Mouse (Mus musculus): ENCODE results near the gene Chga.

The Chga gene

DNA sequence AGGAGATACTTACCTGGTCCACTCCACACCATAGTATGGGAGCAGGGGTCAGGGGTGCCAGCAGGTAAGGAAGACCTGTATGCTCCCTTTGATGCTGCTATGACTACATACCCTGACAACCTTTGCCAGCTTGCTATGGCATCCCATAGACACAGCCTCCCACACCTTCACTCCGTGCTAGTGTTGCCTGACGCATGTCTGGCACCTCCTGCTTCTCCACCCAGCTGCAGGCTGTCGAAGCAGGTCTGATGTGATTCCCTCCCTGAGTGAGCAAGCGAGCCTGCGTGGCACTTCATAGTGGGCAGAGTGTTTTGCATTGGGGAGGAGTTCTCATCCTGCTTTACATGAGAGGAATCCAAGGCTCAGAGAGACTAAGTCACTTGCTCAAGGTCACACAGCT, 2.6 kb downstream of the Chga start:
- DNase-seq (ENCODE audit: low read depth, low spot score), result no peak

DNA sequence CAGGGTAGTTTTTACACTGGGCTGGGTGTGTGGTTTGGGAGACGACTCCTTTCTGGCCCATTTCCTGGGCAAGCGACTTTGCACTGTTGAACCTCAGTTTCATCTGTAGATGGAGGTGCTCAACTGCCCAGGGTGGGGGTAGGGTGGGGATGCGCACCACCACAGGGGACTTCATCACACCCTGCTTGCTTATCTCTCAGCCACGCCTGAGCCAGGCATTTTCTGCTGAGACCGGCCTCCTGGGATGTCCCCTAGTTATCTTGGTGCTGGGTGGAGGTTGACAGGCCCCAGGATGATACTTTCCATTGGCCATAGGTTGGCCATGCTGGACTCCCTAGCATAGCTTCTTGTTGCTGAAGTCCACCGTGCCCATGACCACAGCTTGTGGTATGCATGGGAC, 10.3 kb downstream of the Chga start:
- no peak for DNase-seq (ENCODE audit: low read depth, low spot score)

DNA sequence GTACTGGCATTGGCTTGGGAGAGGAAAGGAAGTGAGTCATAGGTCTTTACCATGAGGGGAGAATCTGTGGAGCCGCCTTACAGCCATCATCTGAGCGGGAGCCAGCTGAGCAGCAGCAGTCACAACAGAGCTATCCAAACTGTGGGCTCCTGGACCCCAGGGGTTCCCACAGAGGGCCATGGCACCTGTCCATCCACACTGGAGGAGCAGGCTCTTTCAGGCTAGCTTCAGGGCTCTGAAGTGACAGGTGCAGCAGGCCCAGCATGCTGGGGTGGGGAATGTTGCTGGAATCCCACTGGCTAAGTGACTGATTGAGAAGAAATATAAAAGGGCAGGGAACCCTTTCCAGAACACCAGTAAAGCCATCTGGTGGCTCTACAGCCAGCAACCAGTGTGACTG, 12.2 kb downstream of the Chga start:
- DNase-seq (ENCODE audit: low read depth, low spot score), result no peak

DNA sequence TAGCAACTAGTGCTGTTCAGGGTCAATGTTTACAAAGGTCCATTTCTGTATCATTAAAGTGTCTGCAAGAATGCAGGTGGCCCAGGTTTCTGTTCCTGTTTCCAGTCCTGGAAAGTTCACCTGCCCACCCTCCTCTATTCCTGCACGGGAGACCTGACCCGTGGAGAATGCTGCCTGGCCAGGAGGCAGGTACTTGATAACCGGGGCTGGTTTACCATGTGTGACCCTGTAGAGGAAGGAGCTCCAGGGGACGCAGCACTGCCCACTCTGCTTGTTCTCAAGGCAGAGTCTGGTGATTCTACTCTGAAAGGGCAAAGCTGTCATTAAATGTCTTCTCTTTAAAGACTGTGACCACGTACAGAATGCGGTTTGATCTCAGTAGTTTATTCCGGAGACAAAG, 13.4 kb downstream of the Chga start:
- DNase-seq (ENCODE audit: low read depth, low spot score), result no peak

DNA sequence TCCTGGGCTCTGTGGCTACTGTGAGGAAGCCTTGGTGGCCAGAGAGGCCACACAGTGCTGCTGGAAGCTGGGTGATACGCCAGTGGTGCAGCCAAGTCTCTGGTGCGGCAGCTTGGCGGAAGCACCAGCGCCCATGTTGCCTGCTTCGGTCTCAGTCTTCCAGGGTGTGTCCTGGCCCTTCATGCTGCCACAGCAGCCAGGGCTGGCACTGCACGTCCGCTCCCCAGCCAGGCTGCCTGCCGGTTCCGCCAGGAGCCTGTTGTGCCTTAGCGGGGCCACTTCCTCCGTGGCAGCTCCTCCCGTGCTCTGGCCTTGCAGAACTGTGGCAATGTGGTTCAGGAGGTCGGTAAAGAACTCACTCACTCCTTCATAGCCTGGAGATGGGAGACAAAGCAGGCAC, 15.3 kb downstream of the Chga start:
- no peak for DNase-seq (ENCODE audit: low read depth, low spot score)

DNA sequence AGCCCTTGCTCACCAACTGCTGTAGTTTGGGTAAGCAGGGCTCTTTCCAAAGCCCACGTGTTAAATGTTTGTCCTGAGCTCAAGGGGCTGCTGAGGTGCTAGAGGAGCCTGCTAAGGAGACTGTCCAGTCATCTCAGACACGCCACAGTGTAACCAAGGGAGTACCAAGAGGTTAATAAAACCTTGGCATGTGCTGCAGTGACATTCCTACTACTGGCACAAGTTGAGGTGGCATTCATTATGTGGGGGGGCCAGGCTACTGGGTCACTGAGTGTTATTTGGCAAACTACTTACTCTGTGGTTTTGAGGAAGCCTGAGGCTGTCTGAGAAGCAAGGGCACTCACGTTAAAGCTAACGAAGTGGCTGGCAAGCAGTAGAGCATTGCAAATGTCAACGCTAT, 16.0 kb downstream of the Chga start:
- DNase-seq (ENCODE audit: low read depth, low spot score), result no peak

DNA sequence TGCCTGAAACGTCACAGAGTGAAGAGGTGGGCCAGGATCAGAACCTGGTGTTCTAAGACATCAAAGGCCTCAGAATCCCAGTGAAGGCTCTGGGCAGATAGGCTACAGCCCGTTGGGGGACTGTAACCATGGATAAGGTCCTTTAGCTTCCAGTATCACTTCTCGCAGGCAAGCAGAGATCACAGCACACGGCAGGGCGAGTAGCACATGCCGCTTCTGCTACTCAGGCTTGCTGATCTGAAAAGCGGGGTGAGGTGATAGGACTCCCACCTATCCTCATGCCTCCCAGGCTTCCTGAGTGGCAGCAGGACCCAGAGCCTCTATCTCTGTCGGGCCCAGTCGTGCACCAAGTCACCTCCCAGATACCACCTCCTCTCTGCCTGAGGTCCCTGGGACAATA, 16.9 kb downstream of the Chga start:
- DNase-seq (ENCODE audit: low read depth, low spot score), result no peak

DNA sequence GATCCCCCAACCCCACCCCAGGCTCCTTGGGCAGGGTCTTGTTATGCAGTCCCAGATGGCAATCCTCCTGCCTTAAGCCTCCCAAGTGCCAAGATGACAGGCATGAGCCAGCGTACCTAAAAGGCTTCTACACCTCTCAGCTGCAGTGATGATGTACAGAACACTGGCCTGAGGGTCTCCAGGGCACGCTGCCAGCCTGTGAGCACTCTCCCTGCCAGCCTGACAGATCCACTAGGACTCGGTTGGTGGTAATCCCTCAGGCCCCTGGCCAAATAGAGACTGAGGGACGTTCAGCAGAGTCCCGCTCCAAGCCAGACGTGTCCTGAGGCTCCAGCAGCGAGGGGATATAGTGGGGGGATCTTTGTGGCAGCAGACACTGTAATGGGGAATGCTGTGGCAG, 18.3 kb downstream of the Chga start:
- no peak for DNase-seq (ENCODE audit: low read depth, low spot score)

DNA sequence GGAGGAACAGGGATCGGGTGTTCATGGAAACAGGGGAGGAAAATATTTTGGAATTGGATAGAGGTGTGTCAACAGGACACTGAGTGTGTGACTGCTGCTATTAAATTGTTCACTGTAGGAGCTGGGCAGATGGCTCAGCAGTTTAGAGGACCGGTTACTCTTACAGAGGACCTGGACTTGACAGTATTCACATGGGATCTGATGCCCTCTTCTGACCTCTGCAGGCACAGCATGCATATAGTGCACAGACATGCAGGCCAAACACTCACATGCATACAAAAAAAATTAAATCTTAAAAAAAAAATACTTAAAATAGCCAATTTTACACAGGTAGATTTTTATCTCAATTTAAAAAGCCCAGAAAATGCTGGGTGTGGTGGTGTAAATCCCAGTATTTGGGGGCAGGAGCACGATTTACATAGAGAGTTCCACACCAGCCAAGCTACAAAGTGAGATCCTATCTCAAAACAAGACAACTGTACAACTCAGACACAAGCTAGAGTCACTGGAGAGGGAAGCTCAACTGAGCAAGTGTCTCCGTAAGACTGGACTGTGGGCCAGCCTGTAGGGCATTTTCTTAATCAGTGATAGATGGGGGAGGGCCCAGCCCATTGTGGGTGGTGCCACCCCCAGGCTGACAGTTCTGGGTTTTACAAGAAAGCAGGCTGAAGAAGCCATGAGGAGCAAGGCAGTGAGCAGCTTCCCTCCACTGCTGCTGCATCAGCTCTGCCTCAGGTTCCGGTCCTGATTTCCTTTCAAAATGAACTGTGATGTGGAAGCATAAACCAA, 21.0 kb downstream of the Chga start:
- no peak for DNase-seq (ENCODE audit: low read depth, low spot score)

DNA sequence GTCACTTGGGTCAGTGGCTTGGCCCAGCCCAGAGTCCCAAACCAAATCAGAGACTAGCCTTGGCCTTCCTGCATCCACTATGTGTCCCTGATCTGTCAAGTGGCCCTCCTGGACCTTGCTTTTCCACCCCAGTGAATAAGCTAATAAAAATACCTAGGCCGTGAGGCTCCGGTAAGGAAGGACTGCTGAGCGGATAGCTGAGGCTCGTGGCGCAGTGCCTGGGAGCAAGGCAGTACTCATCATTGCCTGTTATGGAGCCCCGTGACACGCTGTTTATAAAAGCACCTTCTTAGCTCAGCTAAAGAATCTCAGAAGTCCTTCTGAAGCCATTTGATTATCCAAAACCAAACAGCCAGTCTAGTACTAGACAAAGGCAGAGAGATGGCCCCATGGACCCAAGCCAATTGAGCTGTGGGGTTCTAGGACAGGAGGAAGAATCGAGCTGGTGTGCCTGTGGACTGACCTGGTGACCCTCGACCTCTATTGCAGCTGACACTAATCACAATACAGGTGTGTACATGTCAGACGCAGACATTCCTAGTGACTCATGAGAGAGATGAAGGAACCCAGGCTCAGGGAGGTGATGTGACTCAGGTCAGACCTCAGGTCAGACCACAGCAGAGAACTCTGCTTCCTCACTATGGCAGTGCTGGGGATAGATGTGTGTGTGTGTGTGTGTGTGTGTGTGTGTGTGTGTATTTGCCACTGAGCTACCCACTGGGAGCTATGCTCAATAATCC, 22.1 kb downstream of the Chga start:
- DNase-seq (ENCODE audit: low read depth, low spot score), result no peak

DNA sequence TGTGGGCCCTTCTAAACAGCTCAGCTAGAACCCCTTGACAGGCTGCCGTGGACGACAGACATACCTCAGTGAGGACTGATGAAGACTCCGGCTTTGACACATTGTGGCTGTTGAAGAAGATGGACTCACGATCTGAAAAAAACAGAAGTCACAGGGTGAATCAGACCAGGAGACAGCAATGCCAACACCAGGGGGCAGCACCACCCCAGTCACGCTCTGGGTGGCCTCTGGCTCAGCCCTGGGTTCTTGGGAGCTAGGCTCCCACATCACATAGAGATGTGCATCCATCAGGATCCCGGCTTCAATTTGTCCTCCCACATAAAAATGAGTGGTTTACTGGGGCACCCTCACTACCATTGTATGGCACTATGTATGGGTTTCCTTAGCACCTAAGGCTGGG, 24.3 kb downstream of the Chga start:
- peak; percentile 54 for DNase-seq (ENCODE audit: low read depth, low spot score)

DNA sequence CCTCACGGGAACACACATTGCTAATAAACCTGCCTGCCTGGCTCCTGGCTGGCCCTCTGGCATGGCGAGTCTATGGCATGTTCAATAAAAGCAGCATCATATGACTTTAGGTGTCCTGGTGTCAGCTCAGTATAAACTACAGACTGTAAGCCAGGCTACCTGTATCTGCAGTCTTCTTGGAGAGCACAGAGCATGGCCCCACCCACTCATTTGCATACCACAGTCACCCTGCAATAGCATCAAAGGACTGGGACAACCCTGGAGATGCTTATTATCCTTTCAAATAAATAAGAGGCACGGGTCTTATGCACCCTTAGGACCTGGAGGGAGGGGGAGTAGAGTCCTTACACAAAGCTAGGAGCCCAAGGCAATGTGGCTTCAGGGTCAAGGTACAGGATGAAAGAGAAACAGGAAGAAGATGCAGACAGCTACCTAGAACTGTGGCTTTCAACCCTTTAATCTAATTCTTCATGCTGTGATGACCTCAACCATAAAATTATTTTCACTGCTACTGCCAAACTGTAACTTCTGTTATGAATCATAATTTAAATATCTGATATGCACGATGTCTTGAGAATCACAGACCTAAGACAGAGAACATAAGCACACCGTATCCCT, 26.9 kb downstream of the Chga start:
- no peak for DNase-seq (ENCODE audit: low read depth, low spot score)

DNA sequence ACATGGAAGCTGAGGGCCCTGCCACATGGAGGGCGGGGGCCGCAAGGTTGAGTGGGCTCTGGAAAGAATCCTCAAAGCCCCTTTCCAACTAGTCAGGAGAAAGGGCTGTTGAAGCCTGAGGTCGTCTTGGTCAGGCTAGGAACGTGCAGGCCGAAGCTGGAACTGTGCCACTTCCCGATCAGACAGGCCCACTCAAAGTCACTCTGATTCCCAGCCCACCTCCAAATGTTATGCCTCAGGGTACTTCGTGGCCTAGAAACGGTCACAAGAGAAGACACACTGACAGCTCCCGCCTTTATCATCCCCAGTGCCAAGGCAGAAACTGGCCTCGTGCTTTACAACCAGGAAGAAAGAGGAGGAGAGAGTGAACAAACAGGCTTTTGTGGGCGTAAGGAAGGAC, 27.7 kb downstream of the Chga start:
- no peak for DNase-seq (ENCODE audit: low read depth, low spot score)

DNA sequence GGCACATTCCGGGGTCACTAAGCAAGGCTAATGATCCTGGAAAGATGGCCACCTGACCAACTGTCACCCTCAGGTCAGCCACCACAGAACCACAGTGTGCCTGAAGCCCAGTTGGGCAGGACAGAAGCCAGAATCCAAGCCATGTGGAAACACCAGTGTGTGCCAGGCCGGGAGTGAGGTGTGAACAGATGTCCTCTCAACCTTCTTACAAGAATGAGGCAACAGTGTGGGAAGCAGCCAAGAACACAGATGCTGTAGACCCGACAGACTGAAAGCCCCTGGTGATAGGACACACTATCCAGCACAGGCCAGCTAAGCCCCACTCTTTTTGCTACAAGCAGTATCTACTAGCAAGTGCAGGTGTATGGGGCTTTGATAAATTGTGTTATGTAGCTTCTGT, 30.6 kb downstream of the Chga start:
- no peak for DNase-seq (ENCODE audit: low read depth, low spot score)

DNA sequence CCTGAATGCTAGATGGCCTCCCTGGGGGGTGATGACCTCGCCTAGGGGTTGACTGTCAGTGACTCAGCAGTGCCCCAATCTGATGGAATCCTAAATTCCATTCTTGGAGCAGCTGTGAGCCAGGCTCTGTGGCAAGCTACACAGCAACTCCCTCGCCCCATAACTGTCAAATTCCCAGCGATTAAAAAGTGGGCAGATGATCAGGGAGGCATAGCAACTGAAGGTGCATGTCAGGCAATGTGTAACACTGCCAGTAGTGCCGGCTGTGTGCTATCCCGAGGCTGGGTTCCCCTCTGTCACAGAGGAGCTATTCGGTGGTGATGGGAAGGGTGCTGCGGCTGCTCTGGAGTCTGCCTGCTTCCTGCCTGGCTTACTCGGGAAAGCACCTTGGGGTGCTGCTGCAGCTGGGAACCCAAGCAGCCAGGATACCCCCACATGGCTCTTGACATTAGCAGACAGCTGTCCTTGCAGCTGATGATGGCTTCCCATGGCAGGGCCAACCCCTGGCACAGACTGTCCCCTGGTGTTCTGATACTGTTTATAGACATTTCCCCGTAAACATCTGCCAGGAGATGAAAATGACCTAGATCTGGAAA, 31.6 kb downstream of the Chga start:
- no peak for DNase-seq (ENCODE audit: low read depth, low spot score)

DNA sequence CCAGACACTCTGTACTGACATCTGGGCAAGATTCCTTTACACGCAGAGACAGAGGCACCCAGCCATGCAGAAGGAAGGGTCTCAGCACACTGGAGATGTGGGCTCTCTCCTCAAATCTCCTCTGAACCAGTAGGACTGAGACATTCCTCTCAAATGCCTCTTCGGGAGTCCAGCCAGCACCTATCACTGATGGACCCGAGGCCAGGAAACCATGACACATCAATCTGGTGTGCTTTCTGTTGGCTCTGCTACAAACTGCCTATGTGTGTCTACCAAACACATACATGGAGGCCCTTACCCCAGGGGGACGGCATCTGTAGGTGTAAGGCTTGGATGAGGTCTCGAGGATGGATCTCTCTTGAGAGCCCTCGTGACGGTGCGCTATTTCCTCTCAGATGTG, 32.3 kb downstream of the Chga start:
- no peak for DNase-seq (ENCODE audit: low read depth, low spot score)

DNA sequence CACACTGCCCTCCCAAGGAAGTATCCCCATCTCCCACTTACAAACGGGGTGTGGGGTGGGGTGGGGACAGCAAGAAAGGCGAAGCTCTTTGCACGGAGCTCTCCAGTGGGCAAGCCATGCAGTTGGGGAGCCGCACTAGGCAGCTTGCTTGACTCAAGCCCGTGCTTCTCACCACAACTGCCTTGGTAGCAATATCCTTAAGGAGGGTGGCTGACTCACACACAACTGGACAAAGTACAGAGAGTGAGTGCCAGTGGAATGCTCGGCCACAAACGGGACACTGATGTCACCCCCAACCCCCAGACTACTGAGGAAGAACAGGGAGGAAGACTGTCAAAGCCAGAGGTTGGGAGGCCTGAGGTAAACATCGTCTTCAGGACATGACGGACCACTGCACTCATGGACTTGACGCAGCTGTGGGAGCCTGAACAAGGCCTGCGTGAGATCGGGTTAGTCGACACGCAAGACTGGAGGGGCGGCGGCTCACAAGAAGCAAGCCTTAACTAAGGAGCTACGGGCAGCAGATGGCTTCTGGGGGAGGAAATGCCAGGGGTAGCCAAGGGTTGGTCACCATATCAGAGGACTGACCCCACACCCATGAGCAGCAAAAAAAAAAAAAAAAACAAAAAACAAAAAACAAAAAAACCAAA, 36.1 kb downstream of the Chga start:
- no peak for DNase-seq (ENCODE audit: low read depth, low spot score)

DNA sequence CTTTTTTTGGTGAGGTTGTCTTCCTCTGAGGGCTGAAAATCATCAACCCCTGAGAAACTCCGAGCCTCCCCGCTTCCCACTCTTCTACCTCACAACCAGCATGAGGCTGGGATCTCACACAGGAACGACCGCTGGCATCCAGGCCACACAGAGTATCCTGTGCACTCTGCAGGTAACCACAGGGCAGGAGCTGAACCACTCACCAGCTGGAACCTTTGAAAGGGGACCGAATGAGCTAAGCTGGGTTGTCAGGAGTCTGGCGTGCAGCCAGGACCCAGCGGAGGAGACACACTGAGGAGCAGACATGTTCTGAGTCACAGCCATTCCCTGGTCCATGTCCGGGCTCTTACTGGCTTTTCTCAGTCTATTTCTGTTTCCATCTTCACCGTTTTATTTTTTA, 38.9 kb downstream of the Chga start:
- no peak for DNase-seq (ENCODE audit: low read depth, low spot score)

DNA sequence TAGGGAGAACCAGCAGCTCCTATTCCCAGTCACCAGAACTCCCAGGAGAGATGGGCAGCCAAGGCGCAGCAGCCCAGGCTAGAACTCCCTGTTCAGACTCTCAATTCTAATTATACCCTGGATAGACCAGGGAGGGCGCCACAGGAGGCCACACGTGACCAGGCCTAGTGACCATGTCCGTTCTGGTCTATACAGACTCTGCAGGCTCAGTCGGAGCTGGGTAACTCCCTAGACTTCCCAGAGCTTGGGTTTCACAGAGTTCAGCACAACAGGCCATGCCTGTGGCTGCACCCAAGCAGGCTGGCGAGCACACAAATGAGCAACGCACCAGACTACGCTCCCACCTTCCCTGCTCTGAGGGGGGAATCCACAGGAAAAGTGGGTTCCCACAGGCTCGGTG, 39.9 kb downstream of the Chga start:
- no peak for DNase-seq (ENCODE audit: low read depth, low spot score)

DNA sequence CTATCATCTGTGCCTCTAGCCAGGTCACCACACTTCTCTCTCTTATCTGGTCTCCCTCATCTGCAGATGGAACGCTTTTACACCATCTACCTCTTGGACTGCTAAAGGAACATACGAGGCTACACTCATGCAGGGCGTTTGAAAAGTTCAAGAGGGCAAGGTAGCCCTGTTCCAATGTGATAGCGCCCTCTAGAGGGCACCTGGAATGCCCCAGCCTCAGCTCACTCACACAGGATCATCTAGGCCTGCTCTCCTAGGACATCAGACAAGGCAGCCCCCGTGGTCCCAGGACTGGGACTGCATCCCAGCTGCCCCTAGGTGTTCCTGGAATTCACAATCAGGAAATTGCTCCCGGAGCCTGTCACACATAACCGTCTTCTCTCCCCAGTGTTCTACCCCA, 41.6 kb downstream of the Chga start:
- no peak for DNase-seq (ENCODE audit: low read depth, low spot score)

DNA sequence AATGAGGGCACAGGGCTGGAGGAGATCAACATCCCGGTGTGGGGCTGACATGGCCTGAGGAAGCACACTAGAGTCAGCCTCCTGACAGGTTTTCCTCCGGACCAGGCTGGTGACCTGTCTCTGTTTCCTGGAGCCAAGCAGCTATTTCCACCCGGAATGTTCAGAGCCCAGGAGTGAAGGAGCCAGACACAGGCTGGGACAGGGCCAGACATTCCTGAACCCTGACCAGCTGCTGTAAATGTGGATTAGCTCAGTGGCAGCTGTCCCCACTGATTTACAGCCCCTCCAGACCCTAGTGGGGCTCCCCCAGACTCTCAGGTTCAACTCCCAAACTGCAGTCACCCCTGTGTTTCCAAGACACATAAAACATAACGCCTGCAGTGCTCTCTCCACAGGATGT, 42.7 kb downstream of the Chga start:
- no peak for DNase-seq (ENCODE audit: low read depth, low spot score)

DNA sequence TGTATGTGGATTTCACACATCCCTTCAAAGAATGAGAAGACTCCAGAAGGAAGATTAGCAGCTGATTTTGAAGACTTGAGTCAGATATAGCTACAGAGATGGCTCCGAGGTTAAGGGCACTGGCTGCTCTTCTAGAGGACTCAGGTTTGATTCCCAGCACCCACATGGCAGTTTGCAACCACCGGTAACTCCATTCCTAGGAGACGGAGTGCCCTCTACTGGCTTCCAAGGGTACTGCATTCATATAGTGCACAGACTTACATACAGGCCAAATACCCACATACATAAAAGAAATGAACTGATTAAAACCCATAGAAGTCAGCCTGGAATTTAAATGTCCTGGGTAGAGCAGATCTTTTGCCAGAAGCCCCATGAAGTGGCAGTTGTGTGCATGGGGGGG, 43.8 kb downstream of the Chga start:
- no peak for DNase-seq (ENCODE audit: low read depth, low spot score)
